Mouse (Mus musculus): Measurements from ENCODE around the gene Hs1bp3.

The Hs1bp3 gene

GRCm38 (mm10) chr12:8313270-8313771, at the start of gene Hs1bp3:
Hs1bp3 (plus strand) TSS chr12:8313432.
- DNase-seq (ENCODE audit: low spot score in 2 of 2), result peak in 1 of 2 experiments; percentile 79

GRCm38 (mm10) chr12:8266311-8266710, 46.9 kb upstream of the Hs1bp3 start:
- DNase-seq (ENCODE audit: low spot score in 2 of 2), result no peak

- no peak for DNase-seq (ENCODE audit: low spot score in 2 of 2)
These were observed 43.6 kb upstream of the Hs1bp3 start for GRCm38 (mm10) chr12:8269627-8270026.

- no peak for DNase-seq (ENCODE audit: low spot score in 2 of 2)
These were observed 41.8 kb upstream of the Hs1bp3 start for GRCm38 (mm10) chr12:8271405-8271804.

GRCm38 (mm10) chr12:8273471-8274171, 39.6 kb upstream of the Hs1bp3 start:
- no peak for DNase-seq (ENCODE audit: low spot score in 2 of 2)

GRCm38 (mm10) chr12:8275424-8275823, 37.8 kb upstream of the Hs1bp3 start:
- no peak for DNase-seq (ENCODE audit: low spot score in 2 of 2)

GRCm38 (mm10) chr12:8281225-8282017, 31.8 kb upstream of the Hs1bp3 start:
- DNase-seq (ENCODE audit: low spot score in 2 of 2), result no peak

GRCm38 (mm10) chr12:8287970-8288369, 25.3 kb upstream of the Hs1bp3 start:
- DNase-seq (ENCODE audit: low spot score in 2 of 2), result no peak

- DNase-seq (ENCODE audit: low spot score in 2 of 2), result no peak
These were observed 24.1 kb upstream of the Hs1bp3 start for GRCm38 (mm10) chr12:8289099-8289498.

- no peak for DNase-seq (ENCODE audit: low spot score in 2 of 2)
These were observed 23.7 kb upstream of the Hs1bp3 start for GRCm38 (mm10) chr12:8289499-8289898.

- DNase-seq (ENCODE audit: low spot score in 2 of 2), result no peak
These were observed 21.9 kb upstream of the Hs1bp3 start for GRCm38 (mm10) chr12:8291157-8291853.

- DNase-seq (ENCODE audit: low spot score in 2 of 2), result no peak
These were observed 17.8 kb upstream of the Hs1bp3 start for GRCm38 (mm10) chr12:8295307-8295913.

- DNase-seq (ENCODE audit: low spot score in 2 of 2), result no peak
These were observed 17.1 kb upstream of the Hs1bp3 start for GRCm38 (mm10) chr12:8296154-8296553.

GRCm38 (mm10) chr12:8297586-8298214, 15.5 kb upstream of the Hs1bp3 start:
- DNase-seq (ENCODE audit: low spot score in 2 of 2), result no peak

GRCm38 (mm10) chr12:8298361-8299142, 14.7 kb upstream of the Hs1bp3 start:
- no peak for DNase-seq (ENCODE audit: low spot score in 2 of 2)

GRCm38 (mm10) chr12:8299143-8300110, 13.8 kb upstream of the Hs1bp3 start:
- no peak for DNase-seq (ENCODE audit: low spot score in 2 of 2)

GRCm38 (mm10) chr12:8300111-8300480, 13.1 kb upstream of the Hs1bp3 start:
- no peak for DNase-seq (ENCODE audit: low spot score in 2 of 2)

- no peak for DNase-seq (ENCODE audit: low spot score in 2 of 2)
These were observed 12.7 kb upstream of the Hs1bp3 start for GRCm38 (mm10) chr12:8300521-8300920.

GRCm38 (mm10) chr12:8301011-8301814, 12.0 kb upstream of the Hs1bp3 start:
- no peak for DNase-seq (ENCODE audit: low spot score in 2 of 2)

Measured in left cerebral cortex, adult 9 months (tissue).